Mouse (Mus musculus) MEL (cell line): ENCODE results near the gene Ddias. TPM values are rescaled to one million over a fixed set of nuclear protein-coding genes. Genes with fewer than 3 reads are reported as not detected.

Experiments
- DNase-seq: peaks from one replicate; pipeline ENCODE4 v3.0.0; 2011; ENCODE audit warnings: low read depth, low spot score
- H3K27ac ChIP-seq: 2 replicates; pipeline ENCODE4 v1.5.1; 2012; ENCODE audit warnings: low read depth, mild to moderate bottlenecking, control low read depth, low read length, moderate library complexity; ENCODE audit not compliant: control insufficient read depth
- H3K27me3 ChIP-seq, 2 experiments: fragments of 150-350 bp in 1 of 2; sonication (generic) in 1 of 2; 2 replicates each; pipeline ENCODE4 v1.6.1; 2012; ENCODE audit warnings: low read length in 2 of 2, mild to moderate bottlenecking in 2 of 2, improper control_type of control experiment in 1 of 2, moderate library complexity in 1 of 2; ENCODE audit not compliant: insufficient read depth in 2 of 2, control insufficient read depth in 1 of 2
- H3K36me3 ChIP-seq, 2 experiments: 2 replicates each; pipeline ENCODE4 v1.6.1; 2012 to 2014; ENCODE audit warnings: low read length in 2 of 2, improper control_type of control experiment in 1 of 2, inconsistent platforms in 1 of 2, mild to moderate bottlenecking in 1 of 2; ENCODE audit not compliant: insufficient read depth in 2 of 2, control insufficient read depth in 1 of 2
- H3K4me1 ChIP-seq, 2 experiments: fragments of 150-350 bp in 1 of 2; sonication (generic) in 1 of 2; 2 replicates each; pipeline ENCODE4 v1.6.1; 2012; ENCODE audit warnings: low read length in 2 of 2, improper control_type of control experiment in 1 of 2, mild to moderate bottlenecking in 1 of 2; ENCODE audit not compliant: insufficient read depth in 2 of 2, control insufficient read depth in 1 of 2
- H3K4me3 ChIP-seq, 2 experiments: fragments of 150-350 bp in 1 of 2; sonication (generic) in 1 of 2; 2 replicates each; pipeline ENCODE4 v1.5.1; 2012; ENCODE audit warnings: low read depth in 2 of 2, low read length in 2 of 2, mild to moderate bottlenecking in 2 of 2, moderate library complexity in 2 of 2, control low read depth in 1 of 2, improper control_type of control experiment in 1 of 2; ENCODE audit not compliant: control insufficient read depth in 1 of 2, insufficient read depth in 1 of 2
- H3K79me2 ChIP-seq: 2 replicates; pipeline ENCODE4 v1.6.1; 2012; ENCODE audit warnings: mild to moderate bottlenecking, low read length, moderate library complexity; ENCODE audit not compliant: control insufficient read depth, poor library complexity, insufficient read depth
- H3K9ac ChIP-seq: 2 replicates; pipeline ENCODE4 v1.6.1; 2012; ENCODE audit warnings: low read depth, mild to moderate bottlenecking, control low read depth, low read length, moderate library complexity; ENCODE audit not compliant: control insufficient read depth, poor library complexity, severe bottlenecking
- H3K9me3 ChIP-seq: fragments of 150-350 bp; sonication (generic); replicated peaks from 2 replicates; pipeline ENCODE4 v1.6.1; 2012; ENCODE audit warnings: mild to moderate bottlenecking, low read length, improper control_type of control experiment, moderate library complexity; ENCODE audit not compliant: insufficient read depth
- BHLHE40 ChIP-seq: IDR thresholded peaks from 2 replicates; pipeline ENCODE4 v1.6.1; 2012; ENCODE audit warnings: low read depth, mild to moderate bottlenecking, inconsistent platforms, low read length, improper control_type of control experiment, borderline replicate concordance
- CTCF ChIP-seq, 3 experiments: IDR thresholded peaks in 2 of 3; conservative IDR thresholded peaks in 1 of 3; 2 replicates each; pipeline ENCODE4 v1.5.1; 2011 to 2012; ENCODE audit warnings: low read length in 3 of 3, low read depth in 2 of 3, mild to moderate bottlenecking in 2 of 3, improper control_type of control experiment in 1 of 3, inconsistent platforms in 1 of 3, mixed read lengths in 1 of 3, moderate library complexity in 1 of 3; ENCODE audit not compliant: control insufficient read depth in 1 of 3, insufficient read depth in 1 of 3, poor library complexity in 1 of 3, severe bottlenecking in 1 of 3
- E2F4 ChIP-seq: IDR thresholded peaks from 2 replicates; pipeline ENCODE4 v1.6.1; 2011; ENCODE audit warnings: low read depth, low read length, improper control_type of control experiment, borderline replicate concordance
- ELF1 ChIP-seq: IDR thresholded peaks from 2 replicates; pipeline ENCODE4 v1.6.1; 2014; ENCODE audit warnings: low read depth, mild to moderate bottlenecking, inconsistent platforms, low read length, improper control_type of control experiment, moderate library complexity
- GABPA ChIP-seq: IDR thresholded peaks from 2 replicates; pipeline ENCODE4 v1.6.1; 2012; ENCODE audit warnings: low read depth, mild to moderate bottlenecking, inconsistent platforms, low read length, improper control_type of control experiment, moderate library complexity
- HCFC1 ChIP-seq: IDR thresholded peaks from 2 replicates; pipeline ENCODE4 v1.6.1; 2012; ENCODE audit warnings: low read depth, mild to moderate bottlenecking, inconsistent platforms, low read length, improper control_type of control experiment, moderate library complexity
- JUND ChIP-seq: IDR thresholded peaks from 2 replicates; pipeline ENCODE4 v1.6.1; 2011; ENCODE audit warnings: low read depth, mild to moderate bottlenecking, improper control_type of control experiment, low read length
- KAT2A ChIP-seq: conservative IDR thresholded peaks from 2 replicates; pipeline ENCODE4 v1.6.1; 2012; ENCODE audit warnings: low read depth, low read length, improper control_type of control experiment, inconsistent platforms
- MAX ChIP-seq: IDR thresholded peaks from 2 replicates; pipeline ENCODE4 v1.6.1; 2011; ENCODE audit warnings: low read length, improper control_type of control experiment
- MAZ ChIP-seq: IDR thresholded peaks from 2 replicates; pipeline ENCODE4 v1.6.1; 2012; ENCODE audit warnings: low read depth, mild to moderate bottlenecking, inconsistent platforms, low read length, improper control_type of control experiment
- MEF2A ChIP-seq: IDR thresholded peaks from 2 replicates; pipeline ENCODE4 v1.6.1; 2014; ENCODE audit warnings: low read depth, mild to moderate bottlenecking, inconsistent platforms, low read length, improper control_type of control experiment; ENCODE audit not compliant: poor library complexity, insufficient replicate concordance, severe bottlenecking; ENCODE audit errors: extremely low read depth
- MXI1 ChIP-seq: IDR thresholded peaks from 2 replicates; pipeline ENCODE4 v1.6.1; 2011; ENCODE audit warnings: mild to moderate bottlenecking, low read depth, low read length, improper control_type of control experiment
- MYC ChIP-seq: IDR thresholded peaks from 2 replicates; pipeline ENCODE4 v1.6.1; 2011; ENCODE audit warnings: low read depth, mild to moderate bottlenecking, low read length, improper control_type of control experiment, moderate library complexity
- POLR2A ChIP-seq, 2 experiments: IDR thresholded peaks; 2 replicates each; pipeline ENCODE4 v1.6.1; 2011 to 2012; ENCODE audit warnings: low read length in 2 of 2, mild to moderate bottlenecking in 2 of 2, control low read depth in 1 of 2, improper control_type of control experiment in 1 of 2, low read depth in 1 of 2, moderate library complexity in 1 of 2; ENCODE audit not compliant: control insufficient read depth in 1 of 2, insufficient read depth in 1 of 2, poor library complexity in 1 of 2
- POLR2AphosphoS5 ChIP-seq: IDR thresholded peaks from 2 replicates; pipeline ENCODE4 v1.6.1; 2012; ENCODE audit warnings: low read depth, borderline replicate concordance, mild to moderate bottlenecking, inconsistent platforms, low read length, moderate library complexity, mixed read lengths
- RAD21 ChIP-seq: IDR thresholded peaks from 2 replicates; pipeline ENCODE4 v1.6.1; 2011; ENCODE audit warnings: mild to moderate bottlenecking, low read depth, low read length, improper control_type of control experiment
- USF2 ChIP-seq, 2 experiments: IDR thresholded peaks; 2 replicates each; pipeline ENCODE4 v1.6.1; 2011 to 2012; ENCODE audit warnings: improper control_type of control experiment in 2 of 2, low read length in 2 of 2, borderline replicate concordance in 1 of 2, inconsistent platforms in 1 of 2, low read depth in 1 of 2, mild to moderate bottlenecking in 1 of 2; ENCODE audit not compliant: insufficient read depth in 1 of 2
- ZMIZ1 ChIP-seq: IDR thresholded peaks from 2 replicates; pipeline ENCODE4 v1.6.1; 2012; ENCODE audit warnings: low read depth, mild to moderate bottlenecking, inconsistent platforms, low read length, improper control_type of control experiment, moderate library complexity
- polyA plus RNA-seq, 2 experiments: library from polyadenylated mRNA; stranded (reverse) in 1 of 2; unstranded in 1 of 2; fragments of >175 nt in 1 of 2; fragments of >200 nt in 1 of 2; gene quantifications; 2 replicates each; pipeline versions ENCODE4 v1.2.1 to v1.2.4; 2012; ENCODE audit warnings: low replicate concordance in 2 of 2, low read depth in 1 of 2; ENCODE audit not compliant: insufficient read length in 2 of 2, insufficient read depth in 1 of 2, missing spikeins in 1 of 2
- total RNA-seq: library from RNA; depleted of rRNA; stranded (reverse); fragments of 300-350 nt; gene quantifications from 2 replicates; pipeline ENCODE4 v1.2.3, GENCODE M21; 2012

The Ddias gene
- total and polyA plus RNA-seq, 3 experiments: 19.9 to 23.5 TPM; not detected in 1

GRCm38 (mm10) chr7:92836447-92836846 is 37.6 kb downstream of the Ddias start:
- H3K36me3 ChIP-seq: no peaks in the 10 kb centered on the region
- no peak overlapping the region for H3K9ac ChIP-seq
- no peaks in the 10 kb centered on the region for H3K27me3 ChIP-seq
- no peaks in the 10 kb centered on the region for H3K9me3 ChIP-seq
- no peak for DNase-seq
- TF ChIP-seq GABPA (no peak), MXI1 (no peak), MEF2A (no peak), CTCF (IDR thresholded peaks at IDR 0.05 in 2 of 3, conservative IDR thresholded peaks at IDR 0.05 in 1 of 3; ENCODE audit: control insufficient read depth in 1 of 3, insufficient read depth in 1 of 3, low read depth in 2 of 3, low read length in 3 of 3, poor library complexity in 1 of 3, severe bottlenecking in 1 of 3) (no peak), E2F4 (no peak), KAT2A (no peak), POLR2AphosphoS5 (no peak), ZMIZ1 (no peak), JUND (no peak), MAX (no peak), ELF1 (no peak), HCFC1 (no peak), MAZ (no peak), RAD21 (no peak)
- no peaks in the 10 kb centered on the region for H3K79me2 ChIP-seq
- H3K27ac ChIP-seq: no peak overlapping the region
- H3K4me3 ChIP-seq: no peak overlapping the region
- no peaks in the 10 kb centered on the region for H3K4me1 ChIP-seq

DNA sequence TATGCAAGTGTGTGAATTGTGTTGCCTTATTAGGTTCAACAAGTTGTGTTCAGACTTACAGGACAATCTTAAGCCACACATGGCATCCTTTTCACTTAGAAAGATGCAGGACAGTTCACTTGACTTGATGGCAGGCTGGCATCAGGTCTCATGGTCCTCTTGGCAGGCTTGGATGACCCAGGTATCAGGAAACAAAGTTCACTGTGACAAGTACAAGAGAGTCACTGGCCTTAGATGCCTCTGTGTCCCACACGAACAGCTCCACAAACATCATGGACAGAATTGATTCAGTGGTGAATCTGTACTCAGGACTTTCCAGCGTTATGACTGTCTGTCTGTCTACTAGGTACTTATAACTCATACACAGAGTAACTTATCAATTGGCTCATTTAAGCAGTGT is 39.7 kb downstream of the Ddias start:
- H3K27me3 ChIP-seq: no peaks in the 10 kb centered on the region
- H3K9ac ChIP-seq: no peak overlapping the region
- H3K4me3 ChIP-seq: no peak overlapping the region
- H3K36me3 ChIP-seq: no peaks in the 10 kb centered on the region
- H3K9me3 ChIP-seq: no peaks in the 10 kb centered on the region
- TF ChIP-seq RAD21 (no peak), MXI1 (no peak), USF2 (IDR thresholded peaks at IDR 0.05; ENCODE audit: borderline replicate concordance in 1 of 2, insufficient read depth in 1 of 2, low read depth in 1 of 2, low read length in 2 of 2) (no peak), POLR2A (IDR thresholded peaks at IDR 0.05; ENCODE audit: control insufficient read depth in 1 of 2, insufficient read depth in 1 of 2, low read depth in 1 of 2, low read length in 2 of 2, poor library complexity in 1 of 2) (no peak), E2F4 (no peak), CTCF (IDR thresholded peaks at IDR 0.05 in 2 of 3, conservative IDR thresholded peaks at IDR 0.05 in 1 of 3; ENCODE audit: control insufficient read depth in 1 of 3, insufficient read depth in 1 of 3, low read depth in 2 of 3, low read length in 3 of 3, poor library complexity in 1 of 3, severe bottlenecking in 1 of 3) (no peak), BHLHE40 (no peak), MYC (no peak)
- TF ChIP-seq, all 39 proteins: peak for 0
- no peaks in the 10 kb centered on the region for H3K79me2 ChIP-seq
- no peak overlapping the region for H3K27ac ChIP-seq
- no peak for DNase-seq
- H3K4me1 ChIP-seq: no peaks in the 10 kb centered on the region
